Mouse (Mus musculus) T-helper 1 cell (primary cell): Measurements from ENCODE around the gene Padi2.

ENCODE experiments used
- in situ Hi-C: fragments of 300-600 bp; cut with MboI, MseI; formaldehyde crosslinking; loops from one replicate; pipeline ENCODE4 v1.15.1; 2025; ENCODE audit warnings: high pct_unique_total_duplicates

The Padi2 gene

GRCm38 (mm10) chr4:140906076-140906826 lies at the start of gene Padi2:
Gene Padi2, plus strand, starts transcription at chr4:140906344.
- in situ Hi-C loops, result loop anchor here (5.0 kb wide), 1 partner anchor 51 kb away; no protein-coding TSS in a partner anchor

DNA sequence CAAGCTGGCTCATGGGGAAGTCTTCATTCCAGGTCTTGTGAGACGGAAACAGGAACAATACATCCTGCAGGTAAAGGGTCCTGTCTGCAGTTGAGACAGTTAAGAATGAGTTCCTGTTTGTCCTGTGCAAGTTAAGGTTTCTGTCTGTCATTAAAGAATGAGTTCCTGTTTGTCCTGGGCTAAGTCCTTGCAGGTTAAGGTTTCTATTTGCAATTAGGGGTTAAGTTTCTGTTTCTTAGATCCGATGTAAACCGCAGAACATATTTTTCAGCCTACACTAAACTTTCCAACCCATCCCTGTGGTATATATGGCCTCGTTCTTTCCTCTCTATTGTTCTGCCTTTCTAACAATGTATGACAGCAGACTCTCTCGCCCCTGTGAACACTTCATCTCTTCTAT lies 49.1 kb upstream of the Padi2 start:
- in situ Hi-C loops, result no loop called here

GRCm38 (mm10) chr4:140857813-140858212 lies 48.3 kb upstream of the Padi2 start:
- in situ Hi-C loops, result no loop called here

DNA sequence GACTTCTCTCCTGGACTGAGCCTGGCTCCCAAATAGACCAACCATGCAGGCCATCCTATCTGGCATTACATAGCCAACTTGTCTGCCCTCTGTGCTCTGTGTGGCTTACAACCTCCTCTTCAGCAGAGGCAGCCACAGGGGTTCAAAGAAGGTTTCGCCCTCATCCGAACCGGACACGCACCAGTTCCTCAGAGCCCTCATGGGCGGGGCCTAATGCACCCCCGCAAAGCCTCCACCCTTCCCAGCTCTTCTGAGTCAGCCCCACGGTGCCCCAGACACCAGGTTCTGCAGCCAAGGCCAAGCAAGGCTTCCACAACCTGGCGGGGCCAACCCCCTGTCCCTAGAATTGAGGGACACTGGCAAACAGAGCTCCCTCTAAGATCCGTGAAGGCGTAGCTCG lies 46.9 kb upstream of the Padi2 start:
- in situ Hi-C loops, result no loop called here

- in situ Hi-C loops, result no loop called here
Measured at GRCm38 (mm10) chr4:140860125-140860766, 45.9 kb upstream of the Padi2 start.

DNA sequence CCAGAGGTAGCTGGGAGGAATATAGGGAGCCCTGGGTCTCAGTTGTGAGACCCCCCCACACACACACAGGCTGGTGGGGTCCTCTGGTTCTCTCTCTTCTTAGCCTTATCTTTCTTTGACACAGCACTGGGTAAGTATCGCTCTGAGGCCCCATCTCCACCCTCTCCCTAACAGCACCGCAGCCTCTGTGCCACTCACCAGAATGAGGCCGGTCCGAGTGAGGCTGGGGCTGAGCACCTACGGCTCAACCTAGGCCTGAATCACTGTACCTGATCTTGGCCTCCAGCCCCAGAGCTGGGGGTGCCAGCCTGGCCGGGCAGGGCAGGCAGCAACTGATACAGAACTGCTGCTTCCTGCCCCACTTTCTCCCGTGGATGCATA lies 45.4 kb upstream of the Padi2 start:
- in situ Hi-C loops, result no loop called here

DNA sequence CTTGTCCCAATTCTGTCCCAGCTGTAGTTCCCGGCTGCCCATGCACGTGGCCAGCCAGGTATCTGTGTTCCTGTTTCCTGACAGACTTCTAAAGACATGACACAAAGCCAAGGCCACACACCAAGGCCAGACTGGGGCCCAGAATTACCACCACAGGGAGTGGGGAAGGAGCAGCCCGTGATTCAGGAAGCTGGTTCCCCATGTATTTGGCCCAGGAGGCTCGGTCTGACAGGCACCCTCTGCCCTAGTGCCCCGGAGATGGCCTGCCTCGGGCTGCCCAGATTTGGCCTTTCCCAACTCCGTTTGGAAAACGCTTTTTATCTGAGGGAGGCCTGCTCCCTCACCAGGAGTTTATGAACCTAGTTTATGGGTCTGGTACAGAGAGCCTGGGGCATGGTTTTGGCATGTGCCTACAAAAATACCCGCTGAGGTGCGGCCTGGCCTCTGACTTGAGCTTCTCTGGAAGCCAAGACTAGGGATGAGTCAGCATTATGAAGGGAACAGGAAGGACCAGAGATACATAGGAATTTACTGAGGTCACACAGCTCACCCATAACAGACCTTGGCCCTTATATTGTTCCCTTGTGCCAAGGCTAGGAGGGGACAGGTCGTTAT lies 44.0 kb upstream of the Padi2 start:
- in situ Hi-C loops, result no loop called here

- in situ Hi-C loops, result no loop called here
Measured at GRCm38 (mm10) chr4:140868484-140869190, 37.5 kb upstream of the Padi2 start.

GRCm38 (mm10) chr4:140869945-140870344 lies 36.2 kb upstream of the Padi2 start:
- in situ Hi-C loops, result no loop called here

GRCm38 (mm10) chr4:140870876-140871275 lies 35.3 kb upstream of the Padi2 start:
- in situ Hi-C loops, result no loop called here

GRCm38 (mm10) chr4:140871376-140871775 lies 34.8 kb upstream of the Padi2 start:
- in situ Hi-C loops, result no loop called here

DNA sequence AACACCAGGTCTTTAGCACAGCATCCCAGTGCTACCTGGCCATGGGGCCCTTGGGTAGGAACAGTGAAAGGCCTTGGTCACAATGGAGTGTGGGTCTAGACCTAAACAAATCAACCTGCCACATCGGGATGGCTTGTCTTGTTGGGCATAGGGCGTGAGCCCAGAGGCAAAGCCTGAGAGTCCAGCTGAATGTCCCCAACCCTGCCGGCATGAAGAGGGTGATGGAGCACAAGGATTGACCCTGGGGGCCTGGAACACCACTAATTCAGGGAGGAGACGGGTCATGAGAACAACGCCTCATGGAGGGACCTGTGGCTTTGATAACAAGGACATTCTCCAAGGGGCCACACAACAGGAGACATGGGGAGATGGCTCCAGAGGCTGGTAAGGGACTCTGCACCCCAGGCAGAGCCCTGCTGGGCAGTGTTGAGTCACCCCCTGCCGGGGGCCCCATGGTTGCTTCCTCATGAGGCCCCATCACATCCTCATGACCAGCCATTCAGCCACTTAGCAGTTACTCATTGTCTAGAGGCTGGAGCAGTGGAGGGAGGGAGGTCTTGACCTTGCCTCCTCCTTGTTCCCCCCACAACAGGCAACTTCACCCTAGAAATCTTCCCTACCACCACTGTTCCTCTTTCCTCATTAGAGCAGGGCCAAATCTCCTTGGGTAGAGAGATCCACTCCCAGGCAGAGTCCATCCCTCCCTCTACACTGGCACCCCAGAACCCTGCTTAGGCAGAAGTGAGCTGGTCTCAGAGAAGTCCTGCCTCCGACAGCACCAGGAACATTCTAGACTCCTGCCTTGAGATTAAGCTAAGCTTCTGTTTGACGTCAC lies 34.1 kb upstream of the Padi2 start:
- in situ Hi-C loops, result no loop called here

- in situ Hi-C loops, result no loop called here
Measured at GRCm38 (mm10) chr4:140872686-140872992, 33.5 kb upstream of the Padi2 start.

GRCm38 (mm10) chr4:140873011-140873410 lies 33.1 kb upstream of the Padi2 start:
- in situ Hi-C loops, result no loop called here

GRCm38 (mm10) chr4:140876161-140876560 lies 30.0 kb upstream of the Padi2 start:
- in situ Hi-C loops, result no loop called here

DNA sequence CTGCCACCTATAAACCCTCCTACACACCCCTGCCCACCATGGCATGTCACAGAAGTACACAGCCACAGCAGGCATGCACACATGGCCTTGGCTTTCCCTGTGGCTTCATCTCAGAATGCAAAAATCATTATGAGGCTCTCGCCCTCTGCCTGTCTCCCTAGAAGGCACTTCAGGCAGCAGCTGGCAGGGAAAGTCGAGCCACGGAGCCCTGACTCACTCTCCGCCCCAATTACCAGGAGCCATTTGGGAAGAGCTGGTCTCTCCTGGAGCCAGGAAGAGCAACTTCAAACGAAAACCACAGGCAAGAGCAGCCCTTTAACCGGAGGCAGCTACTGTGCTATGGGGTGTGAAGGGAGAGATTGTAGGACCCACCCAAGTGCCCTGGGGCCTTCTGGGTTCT lies 29.5 kb upstream of the Padi2 start:
- in situ Hi-C loops, result no loop called here

DNA sequence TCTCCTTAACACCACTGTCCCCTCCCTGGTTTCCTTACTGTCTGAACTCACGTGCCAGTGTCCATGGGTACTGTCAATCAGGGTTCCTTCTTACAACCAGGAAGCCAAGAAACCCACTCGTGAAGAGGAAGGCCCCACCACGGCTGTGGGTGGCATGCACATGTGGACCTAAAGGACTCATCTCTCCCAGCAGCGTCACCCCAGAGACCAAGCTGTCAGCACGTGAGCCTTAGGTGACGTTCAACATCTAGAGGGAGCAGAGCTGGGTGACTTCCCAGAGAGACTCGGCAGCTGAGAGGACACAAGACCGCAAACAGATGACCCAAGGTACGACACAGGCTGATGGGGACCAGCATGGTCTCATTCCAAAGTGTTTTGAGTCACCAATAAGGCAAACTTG lies 28.7 kb upstream of the Padi2 start:
- in situ Hi-C loops, result no loop called here

DNA sequence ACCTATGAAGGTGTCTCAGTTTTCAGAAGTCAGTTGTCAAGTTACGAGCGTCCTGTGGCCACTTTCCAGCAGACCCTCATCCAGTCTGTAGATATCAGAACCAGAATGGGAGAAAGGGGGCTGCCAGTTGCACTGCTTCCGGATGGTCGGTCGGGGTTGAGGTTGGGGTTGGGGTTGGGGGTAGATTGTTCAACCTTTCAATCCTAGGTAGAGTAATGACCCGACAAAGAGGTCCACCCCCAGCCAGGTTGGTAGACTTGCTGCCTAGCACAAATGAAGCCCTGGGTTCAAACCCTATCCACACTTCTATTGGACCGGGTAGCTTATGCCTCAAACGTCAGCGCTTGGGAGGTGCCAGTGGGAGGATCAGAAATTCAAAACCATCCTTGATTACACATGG lies 27.5 kb upstream of the Padi2 start:
- in situ Hi-C loops, result no loop called here

DNA sequence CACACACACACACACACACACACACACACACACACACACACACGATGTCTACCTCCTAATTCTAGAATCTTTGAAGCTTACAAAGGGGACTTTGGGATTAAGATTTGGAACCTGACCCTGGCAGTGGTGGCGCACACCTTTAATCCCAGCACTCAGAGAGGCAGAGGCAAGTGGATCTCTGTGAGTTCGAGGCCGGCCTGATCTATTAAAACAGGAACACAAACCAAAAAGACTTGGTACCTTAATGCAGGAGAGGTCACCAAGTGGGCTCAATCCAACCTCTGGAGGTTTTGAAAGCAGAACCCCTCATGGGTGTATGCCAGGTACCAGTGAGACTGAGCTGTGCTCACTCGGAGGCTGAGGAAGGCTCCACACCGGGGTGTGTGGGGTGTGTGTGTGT lies 27.0 kb upstream of the Padi2 start:
- in situ Hi-C loops, result no loop called here

- in situ Hi-C loops, result no loop called here
Measured at GRCm38 (mm10) chr4:140879739-140880138, 26.4 kb upstream of the Padi2 start.

DNA sequence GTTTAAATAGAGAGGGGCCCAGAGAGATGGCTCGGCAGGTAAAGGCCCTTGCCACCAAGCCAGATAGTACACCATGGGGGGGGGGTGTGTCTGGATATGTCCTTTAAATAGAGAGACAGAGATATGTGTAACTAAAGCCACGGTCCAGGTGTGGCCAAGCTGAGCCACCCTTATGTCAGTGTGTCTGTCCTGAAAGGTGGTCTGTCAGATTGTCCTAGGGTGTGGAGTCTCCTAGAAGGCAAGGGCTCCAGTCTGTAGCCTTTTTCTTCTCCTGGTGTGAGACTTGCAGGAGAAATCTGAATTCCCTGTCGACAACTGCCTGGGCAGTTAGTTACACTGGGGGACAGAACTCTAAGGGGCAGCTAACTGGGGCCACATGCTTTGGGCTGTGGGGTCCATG lies 25.9 kb upstream of the Padi2 start:
- in situ Hi-C loops, result no loop called here
